Mouse (Mus musculus): ENCODE measurements around the gene Gfpt1.
"Not testable (repeated sequence)": the region's sequence is repeated elsewhere in the genome, so short reads cannot be mapped to it uniquely, and the experiment has no call there.

The Gfpt1 gene

DNA sequence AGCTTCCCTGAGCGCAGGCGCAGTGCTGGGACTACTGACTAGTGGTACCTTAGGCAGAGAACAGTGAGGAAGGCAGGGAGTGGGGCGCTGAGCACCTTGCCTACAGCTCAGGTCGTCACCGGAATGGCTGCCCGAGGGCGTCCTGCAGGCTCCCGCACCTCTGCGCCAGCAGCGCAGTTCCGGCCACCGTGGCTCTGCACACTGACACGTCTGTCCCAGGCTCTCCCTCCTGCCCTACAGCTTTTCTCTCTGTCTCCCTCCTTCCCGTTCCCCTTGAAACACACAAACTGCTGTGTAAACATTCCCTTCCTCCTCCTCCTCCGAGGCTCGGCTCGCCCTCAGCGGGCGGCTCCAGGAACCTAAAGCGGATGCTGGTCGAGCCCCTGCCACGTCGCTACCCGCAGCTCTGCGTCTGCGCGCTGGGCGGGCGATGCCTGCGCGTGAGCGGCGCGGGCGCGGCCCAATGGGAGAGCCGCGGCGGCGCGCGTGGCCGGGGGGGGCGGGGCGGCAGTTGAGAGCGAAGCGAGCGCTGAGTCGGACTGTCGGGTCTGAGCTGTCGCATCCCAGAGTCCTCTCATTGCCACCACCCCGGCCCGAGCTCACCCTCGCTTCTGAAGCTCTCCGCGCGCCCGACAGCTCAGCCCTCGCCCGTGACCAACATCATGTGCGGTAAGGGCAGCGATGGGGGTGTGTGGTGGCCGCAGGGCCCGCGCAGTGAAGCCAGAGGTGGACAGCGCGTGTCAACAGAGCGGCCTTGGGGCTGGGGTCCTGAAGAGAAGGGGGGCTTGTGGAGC is at the start of gene Gfpt1:
Gfpt1 (plus strand) TSS at position 510 of the 794 bp plus-strand sequence.
- in situ Hi-C loops (cut with MboI; ENCODE audit: low sequenced_read_pairs), result no loop called here

DNA sequence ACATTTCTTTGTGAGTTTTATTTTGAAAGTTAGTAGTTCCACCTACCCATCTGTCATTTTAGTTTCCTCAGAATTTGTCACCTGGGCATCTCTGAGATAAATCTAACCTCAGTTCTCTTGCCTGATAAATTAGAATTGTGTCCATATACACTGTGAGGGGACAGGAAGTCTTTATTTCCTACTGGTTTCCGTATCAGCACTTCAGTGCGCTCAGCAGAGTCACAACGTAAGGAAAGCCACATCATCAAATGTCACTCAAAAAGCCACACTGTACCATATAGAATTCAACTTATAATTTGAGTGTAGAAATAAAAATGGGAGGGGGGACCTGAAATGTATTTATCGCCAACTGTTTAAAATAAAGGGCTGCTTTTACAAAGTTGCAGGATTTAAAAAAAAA is 48.4 kb upstream of the Gfpt1 start:
- in situ Hi-C loops (cut with MboI; ENCODE audit: low sequenced_read_pairs), result no loop called here

DNA sequence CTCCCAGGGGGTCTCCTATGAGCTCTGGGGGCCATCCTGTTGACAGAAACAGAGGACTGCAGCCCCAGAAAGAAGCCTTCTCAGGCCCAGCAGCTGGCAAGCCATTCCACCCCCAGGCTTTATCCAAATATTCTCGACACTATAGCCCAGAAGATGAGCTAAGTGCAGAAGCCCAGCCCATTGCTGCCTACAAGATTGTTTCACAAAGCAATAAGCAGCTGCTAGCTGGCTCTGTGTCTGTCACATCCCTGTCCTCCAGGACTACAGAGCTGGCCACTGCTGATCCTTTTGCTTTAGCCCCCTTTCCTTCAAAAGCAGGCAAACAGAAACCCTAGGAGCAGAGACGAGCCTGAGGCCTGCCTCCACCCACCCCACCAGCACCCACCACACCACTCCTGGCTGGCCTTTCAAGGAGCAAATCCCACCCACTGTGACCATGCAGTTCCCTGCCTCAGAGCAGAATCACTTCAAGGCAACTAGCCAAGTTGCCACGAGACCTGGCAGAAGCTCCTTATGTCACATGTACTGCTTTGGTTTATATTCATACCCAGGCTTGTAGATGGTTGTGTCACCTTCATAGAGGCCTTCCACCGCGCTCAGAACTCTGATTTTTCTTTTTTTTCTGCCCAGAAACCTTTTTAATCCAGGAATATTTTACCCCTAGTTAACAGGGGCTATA is 45.9 kb upstream of the Gfpt1 start:
- in situ Hi-C loops (cut with MboI; ENCODE audit: low sequenced_read_pairs), result no loop called here

GRCm38 (mm10) chr6:86997360-86997759 is 45.3 kb upstream of the Gfpt1 start:
- in situ Hi-C loops (cut with MboI; ENCODE audit: low sequenced_read_pairs), result no loop called here

DNA sequence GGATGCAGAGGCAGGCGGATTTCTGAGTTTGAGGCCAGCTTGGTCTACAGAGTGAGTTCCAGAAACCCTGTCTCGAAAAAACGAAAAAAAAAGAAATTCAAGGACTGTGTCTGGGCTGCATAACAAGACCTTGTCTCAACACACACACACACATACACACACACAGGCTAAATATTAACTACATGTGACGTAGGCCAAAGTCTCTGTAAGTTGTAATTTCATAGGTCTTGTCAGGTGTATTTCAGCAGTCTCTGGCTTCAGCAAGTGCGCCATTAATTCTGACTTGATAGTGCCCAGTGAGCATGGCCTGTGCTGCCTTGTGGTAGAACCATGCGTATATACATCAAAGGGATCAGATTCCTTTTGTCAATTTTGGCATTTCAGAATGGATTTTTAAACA is 40.7 kb upstream of the Gfpt1 start:
- in situ Hi-C loops (cut with MboI; ENCODE audit: low sequenced_read_pairs), result no loop called here

GRCm38 (mm10) chr6:87002521-87003055 is 40.1 kb upstream of the Gfpt1 start:
- in situ Hi-C loops (cut with MboI; ENCODE audit: low sequenced_read_pairs), result no loop called here

- in situ Hi-C loops (cut with MboI; ENCODE audit: low sequenced_read_pairs), result no loop called here
Measured at GRCm38 (mm10) chr6:87004099-87004498, 38.5 kb upstream of the Gfpt1 start.

DNA sequence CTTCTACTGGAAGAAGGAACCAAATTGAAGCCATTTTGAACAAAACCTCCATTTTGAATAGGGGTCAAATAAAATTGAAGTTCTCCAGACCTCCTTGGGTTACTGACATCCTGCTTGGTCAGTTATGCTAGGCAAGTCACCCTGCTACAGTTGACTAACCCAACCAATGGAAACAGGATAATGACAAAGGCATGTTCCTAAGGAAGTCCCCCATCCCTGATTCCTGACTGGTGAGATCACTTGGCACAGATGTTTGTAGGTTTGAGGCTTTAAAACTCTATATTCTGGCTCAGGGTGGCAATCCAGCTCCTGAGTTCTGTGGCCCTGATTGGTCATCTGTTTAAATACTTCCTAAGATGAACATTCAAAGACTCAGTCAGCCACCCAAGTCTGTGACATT is 37.1 kb upstream of the Gfpt1 start:
- in situ Hi-C loops (cut with MboI; ENCODE audit: low sequenced_read_pairs), result no loop called here

- in situ Hi-C loops (cut with MboI; ENCODE audit: low sequenced_read_pairs), result no loop called here
Measured at GRCm38 (mm10) chr6:87008887-87009286, 33.8 kb upstream of the Gfpt1 start, which contains the start of gene Nfu1. Gene Nfu1 (plus strand): TSS chr6:87009236.

GRCm38 (mm10) chr6:87009692-87010328 is 32.8 kb upstream of the Gfpt1 start:
- in situ Hi-C loops (cut with MboI; ENCODE audit: low sequenced_read_pairs), result no loop called here

GRCm38 (mm10) chr6:87016916-87017315 is 25.7 kb upstream of the Gfpt1 start:
- in situ Hi-C loops (cut with MboI; ENCODE audit: low sequenced_read_pairs), result no loop called here

DNA sequence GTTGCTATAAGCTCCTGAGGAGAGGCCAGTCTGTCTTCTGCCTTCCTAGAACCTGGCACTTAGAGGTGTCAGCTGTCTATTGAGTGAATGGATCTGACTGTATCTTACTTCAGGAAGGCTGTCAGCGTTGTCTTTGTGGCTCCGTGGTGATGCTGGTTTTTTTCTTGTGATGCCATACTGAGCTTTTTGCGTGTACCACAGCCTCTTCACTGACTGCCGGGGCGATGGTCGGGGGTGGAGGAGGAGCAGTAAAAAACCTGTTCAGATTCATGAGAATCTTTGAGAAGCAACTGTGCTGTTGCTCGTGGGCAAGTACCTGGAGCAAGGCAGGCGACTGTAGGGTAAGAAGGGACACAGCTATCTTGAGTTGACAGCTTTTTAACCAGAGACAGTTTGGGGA is 23.8 kb upstream of the Gfpt1 start:
- in situ Hi-C loops (cut with MboI; ENCODE audit: low sequenced_read_pairs), result no loop called here

DNA sequence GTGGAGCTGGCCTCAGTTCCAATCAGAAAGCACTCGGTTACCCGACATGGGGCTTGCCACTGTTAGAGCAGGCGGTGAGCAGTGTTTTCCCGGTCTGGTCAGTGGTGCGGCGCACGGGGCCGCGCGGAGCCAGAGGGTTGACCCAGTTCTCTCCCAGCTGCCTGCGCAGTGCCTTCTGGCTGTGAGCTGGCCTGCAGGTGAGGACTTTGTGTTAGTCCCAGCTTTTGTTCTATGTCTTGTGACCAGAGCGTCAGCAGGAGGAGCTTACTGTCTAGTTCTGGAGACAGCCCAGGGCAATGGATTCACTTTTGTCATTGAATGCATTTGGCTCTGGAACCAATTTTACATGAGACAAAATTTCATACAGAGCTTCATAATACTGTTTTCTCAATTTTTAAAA is 20.9 kb upstream of the Gfpt1 start:
- in situ Hi-C loops (cut with MboI; ENCODE audit: low sequenced_read_pairs), result no loop called here

GRCm38 (mm10) chr6:87026980-87027379 is 15.7 kb upstream of the Gfpt1 start:
- in situ Hi-C loops (cut with MboI; ENCODE audit: low sequenced_read_pairs), result no loop called here

DNA sequence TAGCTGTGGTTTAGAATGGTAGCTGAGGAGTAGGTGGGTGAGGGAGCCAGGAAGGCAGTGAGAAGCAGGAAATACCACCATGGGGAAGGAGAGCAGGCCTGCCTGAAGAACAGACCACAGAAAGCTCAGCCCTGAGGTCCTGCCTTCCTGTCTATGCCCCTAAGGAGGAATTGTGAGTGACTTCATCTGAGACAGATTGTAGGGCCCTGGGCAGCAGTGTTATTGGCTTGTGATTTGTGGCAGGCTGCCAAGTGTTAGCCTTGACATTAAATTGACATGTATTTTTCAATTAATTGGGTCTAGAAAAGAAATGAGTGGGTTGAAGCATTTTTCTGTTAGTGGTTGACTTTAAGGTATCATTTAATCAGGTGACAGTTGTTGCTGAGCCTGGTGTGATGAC is 13.8 kb upstream of the Gfpt1 start:
- in situ Hi-C loops (cut with MboI; ENCODE audit: low sequenced_read_pairs), result no loop called here

- in situ Hi-C loops (cut with MboI; ENCODE audit: low sequenced_read_pairs), result not testable (repeated sequence)
Measured at GRCm38 (mm10) chr6:87031310-87031709, 11.3 kb upstream of the Gfpt1 start.

DNA sequence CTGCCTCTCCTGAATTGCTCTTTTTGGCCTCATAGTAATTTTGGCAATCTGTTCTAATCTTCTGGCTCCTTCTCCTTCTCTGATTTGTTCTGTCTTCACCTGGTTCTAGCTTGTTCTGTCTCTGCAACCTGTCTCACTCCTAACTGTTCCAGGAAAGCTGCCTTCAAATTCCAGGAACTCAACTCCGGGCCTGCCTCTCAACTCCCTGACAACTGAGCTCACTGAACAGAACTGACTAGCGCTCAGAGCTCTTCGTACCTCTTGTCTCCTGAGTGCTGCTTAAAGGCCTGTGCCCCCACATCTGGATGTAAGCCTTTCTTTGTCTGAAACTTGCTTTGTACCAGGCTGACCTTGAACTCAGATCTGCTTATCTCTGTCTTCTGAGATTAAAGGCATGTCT is 10.2 kb upstream of the Gfpt1 start:
- in situ Hi-C loops (cut with MboI; ENCODE audit: low sequenced_read_pairs), result no loop called here

GRCm38 (mm10) chr6:87034395-87034794 is 8.3 kb upstream of the Gfpt1 start:
- in situ Hi-C loops (cut with MboI; ENCODE audit: low sequenced_read_pairs), result no loop called here

DNA sequence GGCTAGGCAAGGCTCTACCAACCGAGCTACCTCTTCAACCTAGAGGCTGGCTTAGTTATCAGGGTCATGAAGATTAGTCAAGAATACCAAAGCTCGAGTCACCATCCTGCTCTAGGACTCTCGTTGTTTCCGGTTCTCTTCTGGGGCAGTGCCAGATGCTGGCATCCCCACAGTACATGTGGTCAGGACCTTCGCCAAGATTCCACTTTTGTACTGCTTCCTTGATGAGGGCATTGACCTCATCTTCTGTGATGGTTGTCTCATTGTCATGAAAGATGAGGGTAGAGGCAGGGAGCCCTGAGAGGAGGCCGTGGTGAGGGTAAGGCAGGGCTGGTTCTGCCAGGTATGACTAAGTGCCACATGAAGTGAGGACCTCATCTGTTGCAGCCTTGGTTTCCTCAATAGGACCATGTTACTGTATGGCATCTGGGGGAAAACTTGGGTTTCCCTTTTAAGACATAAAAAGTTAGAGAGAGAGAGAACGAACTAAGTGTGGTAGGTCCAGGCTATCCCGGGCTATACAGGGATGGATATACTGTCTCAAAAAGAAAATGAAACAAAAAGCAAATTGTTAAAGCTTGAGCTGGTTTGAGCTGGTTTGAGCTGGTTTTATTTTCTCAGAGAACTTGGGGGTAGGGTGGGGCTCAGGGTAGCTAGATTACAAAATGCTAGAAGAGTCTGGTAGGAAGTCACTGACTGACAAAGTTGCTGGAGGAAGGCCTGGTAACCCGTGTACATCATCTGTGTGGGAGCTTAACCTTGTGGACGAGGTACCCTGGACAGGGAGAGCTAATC is 4.6 kb upstream of the Gfpt1 start:
- in situ Hi-C loops (cut with MboI; ENCODE audit: low sequenced_read_pairs), result no loop called here

GRCm38 (mm10) chr6:87039161-87039560 is 3.5 kb upstream of the Gfpt1 start:
- in situ Hi-C loops (cut with MboI; ENCODE audit: low sequenced_read_pairs), result no loop called here

DNA sequence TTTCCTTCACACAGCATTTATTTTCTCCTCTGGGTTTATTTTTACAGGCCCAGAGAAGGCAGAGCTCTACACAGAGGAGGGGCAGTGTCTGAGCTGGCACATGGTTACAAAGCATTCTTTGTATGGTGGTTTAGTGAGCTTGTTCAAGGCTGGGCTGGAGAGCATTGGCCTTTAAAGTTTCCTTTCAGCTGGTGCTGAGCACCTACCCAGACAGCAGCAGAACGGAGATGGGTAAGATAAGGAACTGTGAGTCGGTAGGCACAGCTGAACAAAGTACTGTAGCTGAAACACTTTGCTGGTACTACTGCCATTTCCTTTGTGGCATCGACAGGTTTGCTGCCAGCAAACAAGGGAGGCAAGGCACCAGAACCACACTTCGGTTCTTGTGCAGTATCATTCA is 1.7 kb upstream of the Gfpt1 start:
- in situ Hi-C loops (cut with MboI; ENCODE audit: low sequenced_read_pairs), result no loop called here

Measured in CH12F3 (cell line).